Mouse (Mus musculus): ENCODE measurements around the gene Gas2l1.
A peak's percentile ranks its signal among the peaks of the same experiment; 100 is the strongest.
"Not testable (repeated sequence)": the region's sequence is repeated elsewhere in the genome, so short reads cannot be mapped to it uniquely, and the experiment has no call there.

Gas2l1 gene

GRCm38 (mm10) chr11:5065056-5065821 lies at the start of gene Gas2l1:
Gene Gas2l1 (minus strand): TSS chr11:5065327.
- peak; percentile 51 for DNase-seq

GRCm38 (mm10) chr11:5113645-5114044 lies 48.5 kb upstream of the Gas2l1 start:
- DNase-seq: no peak

DNA sequence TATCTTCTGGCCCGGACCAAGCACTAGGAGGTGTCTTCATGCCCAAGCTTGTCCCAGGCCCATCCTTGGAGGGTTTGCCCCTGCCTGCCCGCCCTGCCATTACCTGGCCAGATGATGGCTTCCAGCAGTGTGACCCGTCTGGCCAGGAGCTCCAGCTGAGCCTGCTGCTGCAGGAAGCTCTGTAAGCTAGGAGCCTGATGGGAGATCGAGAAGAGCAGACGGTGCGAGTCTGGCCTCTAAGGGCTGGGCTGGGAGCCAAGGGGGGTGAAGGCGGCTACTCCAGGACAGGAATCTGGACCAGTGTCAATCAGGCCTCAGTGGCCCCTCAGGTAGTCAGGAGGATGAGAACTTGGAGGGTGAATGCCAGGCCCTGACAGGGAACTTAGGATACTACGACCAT lies 44.3 kb upstream of the Gas2l1 start:
- DNase-seq: no peak

DNA sequence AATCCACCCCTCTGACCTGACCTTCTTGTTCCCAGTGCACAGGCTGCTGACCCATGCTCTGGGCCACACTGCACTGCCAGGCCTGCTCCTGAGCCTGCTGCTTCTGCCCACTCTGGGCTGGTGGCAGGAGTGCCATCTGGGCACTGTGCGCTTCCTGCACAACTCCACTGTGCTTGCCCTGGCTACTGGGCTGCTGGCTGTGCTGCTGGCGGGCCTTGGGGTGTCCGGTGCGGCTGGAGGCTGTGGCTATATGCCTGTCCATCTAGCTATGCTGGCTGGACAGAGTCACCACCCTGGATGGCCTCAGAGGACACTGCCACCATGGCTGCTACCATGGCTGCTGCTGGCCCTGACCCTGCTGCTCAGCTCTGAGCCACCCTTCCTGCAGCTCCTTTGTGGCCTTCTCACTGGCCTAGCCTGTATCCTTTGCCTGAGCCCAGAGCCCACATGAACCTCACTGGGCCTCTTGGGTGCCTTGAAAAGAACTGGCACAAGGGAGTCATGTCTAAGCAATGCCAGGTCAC lies 38.9 kb upstream of the Gas2l1 start:
- DNase-seq: no peak

DNA sequence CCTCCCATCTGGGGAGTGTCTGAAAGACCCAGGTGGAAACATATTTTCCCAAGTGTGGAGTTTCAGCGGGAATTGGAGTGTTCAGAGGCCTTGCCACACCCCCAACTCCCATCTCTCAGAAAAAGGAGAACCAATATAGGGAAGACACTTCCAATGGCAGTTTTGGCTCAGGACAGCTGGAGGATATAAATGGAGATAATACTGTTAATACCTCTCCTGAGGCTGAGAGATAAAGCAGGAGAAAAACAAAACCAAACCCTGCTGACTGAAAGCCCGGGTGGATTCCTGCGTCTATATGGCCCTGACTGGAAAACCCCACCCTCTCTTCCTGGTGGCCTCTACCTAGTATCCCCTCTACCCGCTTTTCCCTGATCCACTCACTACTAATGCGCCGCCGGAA lies 37.3 kb upstream of the Gas2l1 start:
- DNase-seq: no peak

DNA sequence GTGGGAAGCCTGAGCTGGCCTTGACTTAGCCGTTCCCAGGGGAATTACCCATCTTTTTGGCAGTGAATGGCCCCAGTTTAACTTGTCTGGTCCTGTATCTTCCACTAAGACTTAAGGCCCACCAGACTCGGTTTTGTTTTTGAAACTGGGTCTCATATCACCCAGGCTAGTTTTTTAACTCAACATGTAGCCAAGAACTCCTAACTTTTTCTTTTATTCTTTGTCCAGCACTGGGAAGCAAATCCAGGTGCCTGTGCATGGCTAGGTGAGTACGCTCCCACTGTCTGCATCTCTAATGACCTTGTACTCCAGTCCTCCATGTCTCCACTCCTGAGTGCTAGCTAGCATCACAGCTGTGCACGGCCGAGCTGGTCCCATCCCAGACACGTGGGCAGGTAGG lies 36.5 kb upstream of the Gas2l1 start:
- DNase-seq: no peak

GRCm38 (mm10) chr11:5100801-5101200 lies 35.7 kb upstream of the Gas2l1 start:
- no peak for DNase-seq

DNA sequence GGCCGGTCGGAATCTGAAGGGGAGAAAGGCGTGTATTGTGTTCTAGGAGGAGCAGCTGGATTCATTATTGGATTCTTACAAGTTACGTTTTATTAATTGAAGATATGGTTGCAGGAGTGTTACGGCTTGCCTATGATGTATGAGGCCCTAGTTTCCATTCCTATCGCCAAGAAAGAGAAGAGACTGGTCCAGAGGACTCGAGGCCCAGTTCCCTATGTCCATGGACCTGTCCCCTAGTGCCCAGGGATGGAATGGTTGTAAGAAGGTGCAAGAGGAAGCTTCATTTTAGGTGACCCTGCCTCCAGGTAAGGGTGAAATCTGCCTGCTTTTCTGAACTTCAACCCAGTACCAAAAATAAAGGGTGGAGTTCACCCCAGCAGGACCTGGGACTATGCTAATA lies 35.2 kb upstream of the Gas2l1 start:
- DNase-seq: no peak

- peak; percentile 77 for DNase-seq
Observed at GRCm38 (mm10) chr11:5099576-5100183, 34.6 kb upstream of the Gas2l1 start.

GRCm38 (mm10) chr11:5098736-5099542 lies 33.8 kb upstream of the Gas2l1 start, which contains the start of the genes Rhbdd3 and Ewsr1:
Gene Rhbdd3 (plus strand): TSS chr11:5098926.
Gene Ewsr1 (minus strand): TSS chr11:5099266.
- DNase-seq: peak; percentile 99

DNA sequence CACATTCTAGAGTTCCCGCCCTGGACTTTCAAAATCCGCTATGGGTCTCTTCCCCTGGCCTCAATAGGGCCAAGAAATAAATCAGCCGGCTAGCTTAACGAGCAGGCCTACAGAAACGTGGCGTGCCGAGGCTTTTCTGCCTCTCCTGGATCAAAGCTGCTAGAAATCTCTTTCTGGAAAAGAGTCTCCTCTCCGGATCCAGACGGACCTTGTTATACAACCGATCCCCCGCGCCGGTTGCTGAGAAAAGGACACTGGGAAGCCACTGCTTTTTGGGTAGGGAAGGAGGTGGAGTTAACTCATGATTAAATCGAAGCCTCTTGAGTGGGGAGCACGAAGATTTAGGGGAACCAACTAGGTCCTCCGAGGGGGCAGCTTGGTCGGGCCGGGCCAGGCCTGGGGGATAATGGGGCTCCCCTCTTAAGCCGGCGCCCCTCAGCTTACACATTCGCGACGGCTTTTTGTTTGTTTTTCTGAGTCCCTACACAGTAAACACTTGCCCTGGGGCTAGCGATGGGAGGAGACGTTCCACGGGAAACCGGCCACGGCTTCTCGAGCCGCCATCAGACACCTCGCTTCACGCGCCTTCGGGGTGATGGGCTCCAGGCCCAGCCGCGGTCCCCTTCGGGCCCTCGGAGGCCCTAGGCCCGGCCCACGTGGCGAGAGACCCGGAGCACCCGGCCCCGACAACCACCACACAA lies 33.1 kb upstream of the Gas2l1 start:
- peak; percentile 36 for DNase-seq

DNA sequence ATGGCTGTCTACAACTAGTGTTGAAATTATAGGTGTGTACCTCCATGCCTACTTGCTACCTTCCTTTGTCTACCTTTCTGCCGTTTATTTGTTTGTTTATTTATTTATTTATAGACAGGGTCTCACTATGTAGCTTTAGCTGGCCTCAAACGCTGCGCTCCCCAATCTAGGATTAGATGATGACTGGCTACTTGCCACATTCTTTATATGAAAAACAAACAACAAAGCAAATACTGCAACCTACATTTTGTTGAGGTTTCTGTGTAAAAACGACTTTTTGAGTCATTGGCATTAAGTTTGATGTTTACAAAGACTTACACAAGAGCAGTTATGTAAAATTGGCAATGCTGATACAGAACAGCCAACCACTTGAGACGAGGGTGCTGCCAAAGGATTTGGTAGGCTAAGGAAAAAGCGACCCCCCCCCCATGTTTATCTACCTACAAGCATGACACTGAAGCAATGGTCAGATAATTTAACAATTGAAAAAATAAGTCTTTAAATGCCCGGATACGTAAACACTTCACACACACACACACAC lies 31.4 kb upstream of the Gas2l1 start:
- no peak for DNase-seq

- no peak for DNase-seq
Observed at GRCm38 (mm10) chr11:5095877-5096276, 30.8 kb upstream of the Gas2l1 start.

- no peak for DNase-seq
Observed at GRCm38 (mm10) chr11:5091706-5092105, 26.6 kb upstream of the Gas2l1 start.

DNA sequence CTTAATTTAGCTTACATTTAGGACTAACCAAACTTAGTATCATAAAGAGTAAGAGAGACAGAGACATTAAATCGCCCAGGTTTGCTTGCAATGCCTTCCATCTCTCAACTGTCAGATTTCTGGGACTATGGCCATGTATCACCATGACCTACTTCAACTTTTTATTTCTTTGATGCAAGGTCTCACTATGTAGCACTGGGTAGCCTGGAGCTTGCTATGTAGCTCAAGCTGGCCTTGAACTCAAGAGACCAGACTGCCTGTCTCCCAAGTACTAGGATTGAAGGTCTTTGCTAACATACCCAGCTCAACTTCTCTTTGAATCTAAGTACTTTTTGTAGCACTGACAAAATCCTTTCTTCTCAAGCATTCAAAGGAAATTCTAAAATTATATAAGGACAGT lies 24.0 kb upstream of the Gas2l1 start:
- DNase-seq: no peak

DNA sequence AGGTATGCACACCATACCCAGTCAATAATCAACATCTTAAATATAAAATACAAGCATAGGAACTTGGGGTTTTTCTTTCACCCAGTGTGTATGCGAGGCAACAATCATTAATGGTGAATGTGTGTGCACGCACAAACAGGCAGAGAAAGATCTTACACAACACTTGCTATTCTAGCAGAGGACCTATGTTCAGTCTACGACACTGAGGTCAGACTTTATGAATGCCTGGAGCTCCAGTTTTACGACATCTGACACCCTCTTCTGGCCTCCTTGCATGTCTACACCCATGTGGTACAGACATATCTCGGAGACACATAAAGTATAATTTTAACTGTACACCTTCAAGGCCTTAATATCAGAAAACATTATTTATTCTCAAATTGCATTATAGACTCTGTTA lies 11.7 kb upstream of the Gas2l1 start:
- DNase-seq: not testable (repeated sequence)

GRCm38 (mm10) chr11:5075760-5076159 lies 10.6 kb upstream of the Gas2l1 start:
- no peak for DNase-seq

DNA sequence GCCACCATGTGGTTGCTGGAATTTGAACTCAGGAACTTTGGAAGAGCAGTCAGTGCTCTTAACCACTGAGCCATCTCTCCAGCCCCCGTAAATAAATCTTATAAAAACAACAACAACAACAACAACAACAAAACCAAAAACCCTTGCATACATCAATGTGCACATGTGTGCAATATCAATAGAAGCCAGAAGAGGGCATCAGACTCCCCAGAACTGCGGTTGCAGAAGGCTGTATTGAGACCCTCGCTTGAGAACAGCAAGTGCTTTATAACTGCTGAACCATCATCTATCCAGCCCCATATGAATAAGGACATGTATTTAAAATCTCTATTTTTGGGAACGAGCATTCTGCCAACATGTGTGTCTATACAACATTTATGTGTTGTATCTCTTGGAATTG lies 9.8 kb upstream of the Gas2l1 start:
- peak; percentile 47 for DNase-seq

DNA sequence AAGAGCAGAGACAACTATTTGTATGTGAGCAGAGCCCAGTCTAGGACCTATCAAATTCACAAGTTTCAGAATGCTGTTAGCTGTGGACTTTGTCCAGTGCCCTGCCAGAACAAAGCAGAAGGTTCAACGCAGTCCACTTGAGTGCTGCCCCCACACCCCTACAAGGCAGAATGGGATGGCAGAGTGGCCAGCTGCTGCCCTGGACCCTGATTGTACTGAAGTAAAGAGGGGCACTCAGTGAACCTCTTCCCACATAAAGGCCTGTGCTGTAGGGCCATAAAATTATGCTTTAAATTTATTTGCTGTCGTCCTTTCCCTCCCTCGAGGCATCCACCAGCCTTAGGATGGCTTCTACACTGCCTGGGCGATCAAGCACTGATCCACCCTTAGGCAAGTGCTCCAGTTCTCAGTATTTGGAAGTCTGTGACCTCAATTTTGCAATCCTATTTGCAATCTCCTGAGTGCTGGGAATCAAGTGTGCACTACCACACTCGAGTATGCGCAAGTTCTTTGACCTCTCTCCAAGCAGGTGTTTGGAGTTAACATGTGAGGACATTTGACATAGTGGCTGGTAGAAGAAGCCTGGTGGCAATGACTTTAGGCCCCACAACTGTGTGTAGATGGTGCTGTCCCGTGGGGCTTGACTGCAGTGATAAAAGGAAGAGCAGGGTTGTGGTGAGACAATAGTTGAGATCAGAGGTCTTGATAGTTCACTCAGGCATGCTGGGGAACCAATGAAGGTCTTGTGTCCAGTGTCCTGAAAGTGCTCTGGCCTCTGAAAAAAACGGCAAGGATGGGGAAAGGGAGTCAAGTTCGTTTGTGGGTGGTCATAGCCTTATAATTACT lies 3.2 kb upstream of the Gas2l1 start:
- DNase-seq: no peak

GRCm38 (mm10) chr11:5067063-5067462 lies 1.9 kb upstream of the Gas2l1 start:
- DNase-seq: no peak

DNA sequence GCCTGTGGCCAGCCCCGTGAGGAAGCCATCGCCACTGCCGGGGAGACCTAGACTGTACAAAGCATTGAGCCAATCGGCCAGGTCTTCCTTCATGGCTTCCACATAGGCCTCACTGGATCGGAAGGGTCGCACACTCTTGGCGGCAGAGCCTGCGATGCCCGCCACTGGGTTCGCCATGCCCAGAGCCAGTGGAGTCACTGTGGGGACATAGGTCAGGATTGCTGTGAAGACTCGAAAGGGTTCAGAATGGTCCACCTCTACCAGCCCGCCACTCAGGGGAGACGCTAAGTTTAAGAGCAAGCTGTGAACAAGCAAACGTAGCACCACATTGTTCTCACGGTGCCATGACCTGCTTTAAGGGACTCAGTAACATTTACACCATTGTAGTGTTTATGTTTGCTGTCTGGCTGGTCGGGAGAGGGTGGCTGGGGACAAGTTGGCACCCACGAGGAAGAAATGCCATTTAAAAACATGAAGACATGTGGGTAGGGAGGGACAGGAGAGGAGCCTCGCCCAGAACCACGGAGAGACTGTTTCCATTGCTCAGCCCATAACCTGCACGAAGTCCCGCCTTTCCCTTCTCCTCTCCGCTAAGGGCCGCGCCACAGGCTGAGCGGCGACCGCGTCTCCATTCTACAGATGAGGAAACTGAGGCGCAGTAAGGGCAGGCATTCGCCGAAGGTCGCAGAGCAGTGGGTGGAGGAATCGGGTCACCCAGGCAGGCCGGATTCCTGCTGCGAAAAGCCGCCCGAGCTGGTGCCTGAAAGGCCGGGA lies 658 bp downstream of the Gas2l1 start:
- DNase-seq: no peak
